Mouse (Mus musculus) liver, postnatal 0 days (tissue): ENCODE data around the gene Gdap1l1. TPM values are rescaled to one million over a fixed set of nuclear protein-coding genes. Genes with fewer than 3 reads are reported as not detected.

Source experiments
- ATAC-seq: fragments of 200-750 bp; cut with Nextera tagmentation; 2 replicates; pipeline ENCODE4 v1.8.0; 2017; ENCODE audit warnings: mild to moderate bottlenecking, moderate library complexity
- DNase-seq: peaks from one replicate; pipeline ENCODE4 v3.0.0-alpha.2; 2016
- H3K27ac ChIP-seq: fragments of 300-500 bp; sonication (generic); 2 replicates; pipeline ENCODE4 v1.5.1; 2014; ENCODE audit warnings: antibody characterized with exemption, moderate library complexity, mild to moderate bottlenecking, low read depth
- H3K27me3 ChIP-seq: fragments of 300-500 bp; sonication (generic); 2 replicates; pipeline ENCODE4 v1.6.1; 2014; ENCODE audit warnings: low read length, control low read depth, mixed read lengths; ENCODE audit not compliant: insufficient read depth
- H3K36me3 ChIP-seq: fragments of 300-500 bp; sonication (generic); replicated peaks from 2 replicates; pipeline ENCODE4 v1.6.1; 2014; ENCODE audit warnings: mild to moderate bottlenecking, control low read depth, low read length, moderate library complexity, mixed read lengths; ENCODE audit not compliant: insufficient read depth
- H3K4me1 ChIP-seq: fragments of 300-500 bp; sonication (generic); 2 replicates; pipeline ENCODE4 v1.6.1; 2014; ENCODE audit warnings: antibody characterized with exemption, mild to moderate bottlenecking, control low read depth; ENCODE audit not compliant: insufficient read depth
- H3K4me2 ChIP-seq: fragments of 300-500 bp; sonication (generic); 2 replicates; pipeline ENCODE4 v1.6.1; 2014; ENCODE audit warnings: low read depth, mild to moderate bottlenecking, low read length, moderate library complexity, mixed read lengths
- H3K4me3 ChIP-seq: fragments of 300-500 bp; sonication (generic); 2 replicates; pipeline ENCODE4 v1.5.1; 2014; ENCODE audit warnings: low read depth, low read length
- H3K9ac ChIP-seq: fragments of 300-500 bp; sonication (generic); replicated peaks from 2 replicates; pipeline ENCODE4 v1.6.1; 2014; ENCODE audit warnings: mild to moderate bottlenecking, moderate library complexity
- H3K9me3 ChIP-seq: fragments of 300-500 bp; sonication (generic); 2 replicates; pipeline ENCODE4 v1.6.1; 2016; ENCODE audit warnings: mild to moderate bottlenecking, control low read depth, low read length, mixed read lengths
- CTCF ChIP-seq: sonication (generic); IDR thresholded peaks from 2 replicates; pipeline ENCODE4 v1.5.1; 2016; ENCODE audit warnings: antibody characterized with exemption, low read depth
- EP300 ChIP-seq: IDR thresholded peaks from 2 replicates; pipeline ENCODE4 v1.6.1; 2016; ENCODE audit warnings: antibody characterized with exemption, low read depth, mild to moderate bottlenecking
- WGBS: fragments of 180-500 bp; shearing (Covaris S2); extraction: QIAGEN DNeasy Blood & Tissue Kit; methylation state at CpG from one replicate; pipeline ENCODE4 v1.1.7; 2014; ENCODE audit not compliant: insufficient replicate concordance; 5-methylcytosine and 5-hydroxymethylcytosine counted together
- polyA plus RNA-seq: library from polyadenylated mRNA; unstranded; fragments of >200 nt; fragmentation: Nextera tagmentation; extraction: Ambion mirVana; gene quantifications from 2 replicates; pipeline ENCODE4 v1.2.1, GENCODE M21; 2015

The Gdap1l1 gene
- not detected in 2 replicates for polyA plus RNA-seq

DNA sequence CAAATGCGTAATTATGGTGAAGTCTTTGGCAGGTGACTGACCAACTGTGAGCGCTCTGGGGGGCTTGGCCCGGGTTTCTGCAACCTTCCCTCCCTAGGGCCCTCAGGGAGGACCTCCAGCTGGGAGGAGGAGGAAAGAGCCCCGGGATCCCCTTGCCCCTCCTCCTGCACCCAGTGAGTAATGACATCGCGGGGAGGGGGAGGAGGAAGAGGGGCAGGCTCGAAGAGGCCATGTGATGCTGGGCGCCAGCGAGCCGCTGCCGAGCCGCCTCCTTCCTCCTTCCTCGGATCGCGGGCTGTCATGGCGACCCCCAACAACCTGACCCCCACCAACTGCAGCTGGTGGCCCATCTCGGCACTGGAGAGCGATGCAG, at the start of gene Gdap1l1:
Gene Gdap1l1 (plus strand): TSS at position 231 of the 373 bp plus-strand sequence.
- no peak within 1 kb of the TSS for H3K27ac ChIP-seq
- 3% methylated on average over 15 of the region's 18 CpGs for WGBS
- no peak for ATAC-seq
- no peak within 1 kb of the TSS; the same call in 1 of the 2 replicates for H3K4me2 ChIP-seq
- H3K9ac ChIP-seq: no peak within 1 kb of the TSS
- no peak within 1 kb of the TSS for H3K4me3 ChIP-seq
- no peaks in the 10 kb centered on the region for H3K9me3 ChIP-seq
- peaks cover 17% of the 10 kb centered on the region for H3K27me3 ChIP-seq
- no peak for DNase-seq
- TF ChIP-seq EP300 (no peak), CTCF (no peak)
- H3K4me1 ChIP-seq: no peaks in the 10 kb centered on the region
- H3K36me3 ChIP-seq: no peaks in the 10 kb centered on the region

DNA sequence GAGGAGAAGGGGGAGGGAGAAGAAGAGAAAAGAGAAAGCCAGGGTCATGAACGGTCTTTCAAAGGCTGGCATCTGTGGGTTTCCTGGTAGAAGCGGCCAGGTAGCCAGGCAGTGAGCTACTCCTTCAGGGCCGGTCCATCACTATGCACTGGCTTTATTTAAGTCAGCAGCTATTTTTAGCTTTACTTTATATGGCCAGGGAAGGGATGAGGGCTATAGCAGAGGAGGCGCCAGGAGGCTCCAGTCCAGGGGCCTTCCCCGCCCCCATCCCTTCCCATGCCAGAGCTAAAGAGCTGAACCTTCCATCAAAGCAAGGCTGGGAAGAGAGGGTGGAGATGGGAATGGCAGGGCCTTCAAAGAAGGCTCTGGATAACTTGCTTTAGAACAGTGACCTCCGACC, 45.8 kb upstream of the Gdap1l1 start:
- 81% methylated on average over 6 of the region's 6 CpGs for WGBS
- Histone ChIP-seq H3K4me1 (no peaks in the 10 kb centered on the region), H3K27ac (no peak overlapping the region), H3K4me2 (no peak overlapping the region), H3K36me3 (no peaks in the 10 kb centered on the region), H3K9ac (no peak overlapping the region), H3K4me3 (no peak overlapping the region), H3K9me3 (no peaks in the 10 kb centered on the region), H3K27me3 (no peaks in the 10 kb centered on the region)
- TF ChIP-seq CTCF (no peak), EP300 (no peak)
- no peak for ATAC-seq
- no peak for DNase-seq

DNA sequence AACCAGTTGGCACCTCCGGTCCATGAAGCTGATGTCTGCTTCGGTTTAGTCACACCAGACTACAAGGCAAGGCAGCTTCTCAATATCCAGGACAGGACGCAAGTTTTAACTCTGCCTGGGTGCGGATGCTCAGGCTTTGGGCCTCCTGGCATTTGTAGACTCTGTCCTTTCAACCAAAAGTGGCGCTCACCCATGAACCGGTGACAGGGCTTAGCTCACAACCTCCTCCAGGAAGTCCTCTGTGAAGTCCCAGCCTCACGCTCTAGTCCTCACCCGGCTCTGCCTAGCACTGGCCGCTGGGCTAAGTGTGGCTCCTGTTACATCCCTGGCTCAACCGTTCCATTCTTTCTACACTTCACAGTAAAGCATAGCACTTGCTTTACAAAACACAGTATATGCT, 45.0 kb upstream of the Gdap1l1 start:
- no peak for TF ChIP-seq EP300
- TF ChIP-seq CTCF: no peak
- Histone ChIP-seq H3K27me3 (no peaks in the 10 kb centered on the region), H3K36me3 (no peaks in the 10 kb centered on the region), H3K4me1 (no peaks in the 10 kb centered on the region), H3K4me3 (no peak overlapping the region), H3K9me3 (no peaks in the 10 kb centered on the region), H3K27ac (no peak overlapping the region), H3K9ac (no peak overlapping the region), H3K4me2 (no peak overlapping the region)
- DNase-seq (no peak), ATAC-seq (no peak)
- WGBS: 78% methylated on average over 10 of the region's 10 CpGs

DNA sequence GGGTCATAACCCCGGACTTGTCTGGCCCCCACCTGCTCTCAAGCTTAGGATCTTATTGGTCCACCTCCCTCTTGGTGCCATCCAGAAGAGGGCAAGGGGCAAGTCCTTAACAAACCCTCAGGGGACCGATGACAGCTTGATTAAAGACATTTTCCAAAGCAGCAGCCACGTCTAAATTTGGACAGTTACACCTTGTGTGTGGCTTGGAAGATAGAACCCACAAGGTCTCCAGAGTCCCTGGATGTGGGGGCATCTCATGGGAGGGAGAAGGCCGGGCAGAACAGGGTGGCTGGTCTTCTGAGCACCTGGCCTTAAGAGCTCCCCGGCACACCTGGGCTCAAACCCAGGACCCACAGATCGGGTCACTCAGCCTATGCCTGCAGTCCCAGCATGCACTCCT, 44.3 kb upstream of the Gdap1l1 start:
- DNase-seq (no peak), ATAC-seq (no peak)
- Histone ChIP-seq H3K36me3 (no peaks in the 10 kb centered on the region), H3K4me3 (no peak overlapping the region), H3K27me3 (no peaks in the 10 kb centered on the region), H3K9ac (no peak overlapping the region), H3K4me2 (no peak overlapping the region), H3K4me1 (no peaks in the 10 kb centered on the region), H3K9me3 (no peaks in the 10 kb centered on the region), H3K27ac (no peak overlapping the region)
- TF ChIP-seq EP300 (no peak), CTCF (no peak)
- WGBS: 63% methylated on average over 6 of the region's 6 CpGs

DNA sequence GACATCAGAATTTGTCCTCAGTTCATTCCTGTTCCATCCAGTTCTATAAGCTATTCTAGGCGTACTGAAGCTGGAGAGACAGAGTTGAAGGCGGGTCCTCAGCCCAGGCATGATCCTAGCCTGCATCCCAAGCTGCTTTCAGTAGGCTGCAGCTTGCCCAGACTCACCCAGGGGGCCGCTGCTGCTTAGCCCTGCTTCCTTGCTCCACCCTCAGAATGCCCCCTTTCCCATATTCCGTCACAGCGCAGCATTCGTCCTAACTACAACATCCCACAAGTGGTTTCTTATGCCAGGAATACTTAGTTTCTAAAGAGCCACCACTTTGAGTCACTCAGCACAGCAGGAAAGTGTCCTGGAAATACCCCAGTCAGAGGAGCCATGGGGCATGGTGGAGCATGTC, 43.3 kb upstream of the Gdap1l1 start:
- H3K27ac ChIP-seq: no peak overlapping the region
- H3K4me2 ChIP-seq: no peak overlapping the region
- H3K27me3 ChIP-seq: no peaks in the 10 kb centered on the region

DNA sequence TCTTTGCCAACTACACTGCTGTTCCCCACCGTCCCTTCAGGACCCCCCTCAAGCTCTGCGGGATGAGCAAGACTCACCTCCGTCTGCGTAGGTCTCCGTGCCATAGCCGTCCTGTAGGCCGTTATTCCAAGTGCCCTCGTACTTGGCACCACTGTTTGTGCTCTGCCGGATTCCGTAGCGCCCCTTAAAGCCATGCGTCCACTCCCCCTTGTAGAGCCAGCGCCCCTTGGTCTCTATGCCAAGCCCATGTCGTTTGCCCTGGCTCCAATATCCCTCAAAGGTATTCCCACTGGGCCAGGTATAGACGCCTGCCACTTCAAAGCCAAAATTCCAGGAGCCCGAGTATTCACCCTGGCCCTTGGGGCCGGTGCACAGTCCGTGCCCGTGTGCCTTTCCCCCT, 41.2 kb upstream of the Gdap1l1 start:
- H3K9ac ChIP-seq: no peak overlapping the region
- H3K9me3 ChIP-seq: no peaks in the 10 kb centered on the region
- no peak for ATAC-seq
- no peak for DNase-seq
- H3K36me3 ChIP-seq: no peaks in the 10 kb centered on the region
- 85% methylated on average over 19 of the region's 19 CpGs for WGBS
- H3K4me3 ChIP-seq: no peak overlapping the region
- no peaks in the 10 kb centered on the region for H3K4me1 ChIP-seq
- no peaks in the 10 kb centered on the region for H3K27me3 ChIP-seq
- H3K27ac ChIP-seq: no peak overlapping the region
- 0 out of 2 replicates have a peak overlapping the region, but pooled peaks have one; percentile 15 for H3K4me2 ChIP-seq
- TF ChIP-seq CTCF (no peak), EP300 (no peak)

More for the DNA sequence above, 43.3 kb upstream of the Gdap1l1 start:
- no peaks in the 10 kb centered on the region for H3K36me3 ChIP-seq
- no peak overlapping the region for H3K9ac ChIP-seq
- H3K4me3 ChIP-seq: no peak overlapping the region
- no peak for TF ChIP-seq CTCF
- no peak for TF ChIP-seq EP300
- WGBS: 71% methylated on average over 6 of the region's 6 CpGs
- H3K9me3 ChIP-seq: no peaks in the 10 kb centered on the region
- ATAC-seq (no peak), DNase-seq (no peak)
- H3K4me1 ChIP-seq: no peaks in the 10 kb centered on the region

DNA sequence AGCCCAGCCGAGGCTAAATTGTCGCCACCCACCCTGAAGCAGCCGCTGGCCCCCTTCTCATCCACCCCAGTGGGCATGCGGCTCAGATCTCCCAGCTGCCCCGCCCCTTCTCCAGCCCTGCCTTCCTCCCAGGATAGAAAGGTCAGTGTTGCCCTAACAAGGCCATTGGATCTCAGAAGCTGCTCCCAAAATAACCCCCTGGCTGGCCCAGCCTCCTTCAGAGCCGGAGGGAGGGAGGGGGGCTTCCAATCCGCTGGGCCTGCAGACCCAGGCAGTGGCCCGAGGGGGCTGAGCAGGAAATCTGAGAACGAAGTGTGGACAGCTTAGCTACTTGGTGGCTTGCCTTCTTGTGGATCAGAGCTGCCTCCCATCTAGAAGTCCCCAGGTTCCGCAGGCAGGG, 40.4 kb upstream of the Gdap1l1 start, which contains the start of gene Jph2:
Gene Jph2 (minus strand): TSS at position 89 of the 400 bp plus-strand sequence.
- no peaks in the 10 kb centered on the region for H3K4me1 ChIP-seq
- H3K27me3 ChIP-seq: no peaks in the 10 kb centered on the region
- DNase-seq (no peak), ATAC-seq (no peak)
- no peaks in the 10 kb centered on the region for H3K9me3 ChIP-seq
- TF ChIP-seq CTCF: no peak
- no peak for TF ChIP-seq EP300
- 0 out of 2 replicates have a peak within 1 kb of the TSS, but pooled peaks have one; percentile 15 for H3K4me2 ChIP-seq
- H3K27ac ChIP-seq: no peak within 1 kb of the TSS
- no peak within 1 kb of the TSS for H3K9ac ChIP-seq
- WGBS: 18% methylated on average over 10 of the region's 10 CpGs
- no peaks in the 10 kb centered on the region for H3K36me3 ChIP-seq
- H3K4me3 ChIP-seq: no peak within 1 kb of the TSS
